Mouse (Mus musculus) embryonic facial prominence, embryonic 14.5 days (tissue): ENCODE measurements around the gene Ociad2. TPM values are rescaled to one million over a fixed set of nuclear protein-coding genes. Genes with fewer than 3 reads are reported as not detected.
"Not testable (repeated sequence)": the region's sequence is repeated elsewhere in the genome, so short reads cannot be mapped to it uniquely, and the experiment has no call there.

Experiments used
- ATAC-seq: fragments of 200-750 bp; cut with Nextera tagmentation; 2 replicates; pipeline ENCODE4 v1.8.0; 2017; ENCODE audit warnings: low read depth, moderate number of reproducible peaks, moderate TSS enrichment
- DNase-seq: peaks from one replicate; pipeline ENCODE4 v3.0.0-alpha.2; 2015; ENCODE audit warnings: low spot score
- H3K27ac ChIP-seq: fragments of 300-500 bp; sonication (generic); replicated peaks from 2 replicates; pipeline ENCODE4 v1.5.1; 2014; ENCODE audit warnings: low read depth, mild to moderate bottlenecking, low read length, moderate library complexity
- H3K27me3 ChIP-seq: fragments of 300-500 bp; sonication (generic); replicated peaks from 2 replicates; pipeline ENCODE4 v1.6.1; 2014; ENCODE audit warnings: low read length; ENCODE audit not compliant: control insufficient read depth, insufficient read depth
- H3K36me3 ChIP-seq: fragments of 300-500 bp; sonication (generic); 2 replicates; pipeline ENCODE4 v1.6.1; 2014; ENCODE audit warnings: low read length, mixed read lengths; ENCODE audit not compliant: control insufficient read depth, insufficient read depth
- H3K4me1 ChIP-seq: fragments of 300-500 bp; sonication (generic); 2 replicates; pipeline ENCODE4 v1.6.1; 2014; ENCODE audit warnings: antibody characterized with exemption, low read length; ENCODE audit not compliant: control insufficient read depth, insufficient read depth
- H3K4me2 ChIP-seq: fragments of 300-500 bp; sonication (generic); 2 replicates; pipeline ENCODE4 v1.6.1; 2014; ENCODE audit warnings: low read depth, mild to moderate bottlenecking, low read length, moderate library complexity, mixed read lengths
- H3K4me3 ChIP-seq: fragments of 300-500 bp; sonication (generic); 2 replicates; pipeline ENCODE4 v1.5.1; 2014; ENCODE audit warnings: low read depth, mild to moderate bottlenecking, low read length
- H3K9ac ChIP-seq: fragments of 300-500 bp; sonication (generic); 2 replicates; pipeline ENCODE4 v1.6.1; 2014; ENCODE audit warnings: low read depth, mild to moderate bottlenecking, low read length, moderate library complexity, mixed read lengths
- H3K9me3 ChIP-seq: fragments of 300-500 bp; sonication (generic); 2 replicates; pipeline ENCODE4 v1.6.1; 2016; ENCODE audit warnings: low read length; ENCODE audit not compliant: control insufficient read depth
- WGBS: fragments of 180-500 bp; shearing (Covaris S2); extraction: QIAGEN DNeasy Blood & Tissue Kit; methylation state at CpG from one replicate; pipeline ENCODE4 v1.1.7; 2014; 5-methylcytosine and 5-hydroxymethylcytosine counted together
- polyA plus RNA-seq: library from polyadenylated mRNA; unstranded; fragments of >200 nt; fragmentation: Nextera tagmentation; extraction: Ambion mirVana; gene quantifications from 2 replicates; pipeline ENCODE4 v1.2.1, GENCODE M21; 2014

Gene Ociad2
- polyA plus RNA-seq, 1 experiment from 2014 or later = 11.2 TPM

DNA sequence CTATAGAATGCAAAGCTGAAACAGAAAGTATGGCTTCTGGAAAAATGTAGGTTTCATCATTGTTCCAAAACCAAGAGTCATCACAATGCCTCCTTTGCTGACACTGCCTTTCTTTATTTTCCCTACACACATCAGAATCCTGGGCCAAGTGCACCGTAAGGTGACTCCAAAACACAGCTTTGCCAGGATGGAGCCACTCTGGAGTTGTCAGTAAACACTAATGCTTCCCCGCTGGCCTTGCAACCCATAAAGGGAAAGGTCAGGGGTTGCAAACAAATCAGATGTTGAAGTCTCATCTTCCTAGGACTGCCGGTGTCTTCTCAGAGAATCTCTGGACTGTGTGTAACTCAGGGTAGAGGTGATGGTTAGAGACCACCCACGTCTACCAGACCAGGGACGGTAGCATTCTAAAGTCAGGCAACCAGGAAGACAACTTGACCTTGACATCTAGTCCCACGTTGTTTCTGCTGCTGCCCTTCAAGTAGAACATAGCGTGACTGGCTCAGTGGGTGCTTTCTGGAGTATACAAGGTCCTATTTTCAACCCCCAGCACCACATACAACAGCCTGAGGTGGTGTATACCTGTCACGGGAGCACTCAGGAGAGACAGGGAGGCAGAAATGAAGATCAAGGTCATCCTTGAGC is 16.2 kb downstream of the Ociad2 start:
- ATAC-seq = no peak
- Histone ChIP-seq H3K36me3 (no peaks in the 10 kb centered on the region), H3K4me3 (no peak overlapping the region), H3K9ac (no peak overlapping the region), H3K4me1 (no peaks in the 10 kb centered on the region), H3K9me3 (no peaks in the 10 kb centered on the region), H3K27me3 (no peaks in the 10 kb centered on the region), H3K27ac (no peak overlapping the region), H3K4me2 (no peak overlapping the region)
- WGBS = 77% methylated on average over 8 of the region's 8 CpGs
- DNase-seq = no peak

DNA sequence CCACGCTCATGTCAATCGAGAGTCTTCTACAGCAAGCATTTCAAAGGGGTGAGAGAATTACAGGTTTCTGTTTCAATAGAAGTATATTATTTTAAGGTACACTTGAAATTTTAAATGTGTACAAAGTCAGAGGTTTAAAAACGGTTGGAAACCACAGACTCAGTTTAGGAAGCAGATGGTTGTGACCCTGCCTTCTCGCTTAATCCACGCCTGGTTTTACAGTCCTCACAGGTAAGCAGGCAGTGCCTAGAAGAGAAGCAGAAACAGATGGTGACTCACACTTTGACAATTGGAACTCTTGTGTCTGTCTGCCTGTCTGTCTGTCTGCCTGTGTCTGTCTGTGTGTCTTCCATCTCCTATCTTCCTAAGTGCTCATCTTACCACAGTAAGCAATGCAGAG is 17.2 kb downstream of the Ociad2 start:
- H3K27ac ChIP-seq = no peak overlapping the region
- H3K4me1 ChIP-seq = no peaks in the 10 kb centered on the region
- H3K9me3 ChIP-seq = no peaks in the 10 kb centered on the region
- no peaks in the 10 kb centered on the region for H3K27me3 ChIP-seq
- ATAC-seq (no peak), DNase-seq (no peak)
- no peak overlapping the region for H3K4me3 ChIP-seq
- H3K4me2 ChIP-seq = no peak overlapping the region
- H3K36me3 ChIP-seq = no peaks in the 10 kb centered on the region
- no peak overlapping the region for H3K9ac ChIP-seq
- WGBS = 77% methylated on average over 5 of the region's 5 CpGs

DNA sequence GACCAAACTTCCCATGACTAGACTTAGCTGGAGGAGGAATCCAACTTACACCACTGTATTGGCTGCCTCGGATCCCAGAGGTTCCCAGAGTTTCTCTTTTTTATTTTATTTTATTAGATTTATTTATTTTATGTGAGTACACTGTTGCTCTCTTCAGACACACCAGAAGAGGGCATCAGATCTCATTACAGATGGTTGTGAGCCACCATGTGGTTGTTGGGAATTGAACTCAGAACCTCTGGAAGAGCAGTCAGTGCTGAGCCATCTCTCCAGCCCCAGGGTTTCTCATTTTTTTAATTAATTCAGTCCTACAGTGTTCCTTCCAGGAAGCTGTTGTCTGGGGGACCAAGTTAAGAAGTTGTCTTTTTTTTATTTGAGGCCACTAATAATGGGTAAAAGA is 18.1 kb downstream of the Ociad2 start:
- not testable (repeated sequence) for DNase-seq, ATAC-seq, H3K4me2 ChIP-seq, H3K27ac ChIP-seq, H3K4me1 ChIP-seq, H3K9me3 ChIP-seq, H3K36me3 ChIP-seq, H3K4me3 ChIP-seq, H3K27me3 ChIP-seq, H3K9ac ChIP-seq
- WGBS = 88% methylated on average over 1 of the region's 1 CpGs

DNA sequence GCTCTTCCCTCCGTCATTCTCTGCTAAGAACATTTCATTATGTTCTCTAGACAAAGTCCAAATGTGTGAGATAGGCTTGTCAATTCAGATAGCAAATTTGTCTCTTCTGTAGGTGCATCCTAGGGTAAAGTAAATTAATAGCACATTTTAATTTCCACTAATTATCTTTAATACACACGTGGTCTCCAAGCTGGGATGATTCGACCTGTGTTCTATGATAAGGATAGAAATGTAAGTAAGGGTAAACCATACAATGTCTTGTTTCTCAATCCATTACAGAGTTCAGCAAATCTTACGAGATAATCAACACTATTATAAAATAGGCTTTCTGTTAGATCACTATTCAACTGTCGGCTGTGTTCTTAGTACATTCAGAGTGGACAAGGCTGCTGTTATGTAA is 21.5 kb downstream of the Ociad2 start:
- no peaks in the 10 kb centered on the region for H3K9me3 ChIP-seq
- no peak overlapping the region for H3K4me2 ChIP-seq
- DNase-seq = no peak
- no peak for ATAC-seq
- no peak overlapping the region for H3K27ac ChIP-seq
- no peak overlapping the region for H3K4me3 ChIP-seq
- no peak overlapping the region for H3K9ac ChIP-seq
- peaks cover 18% of the 10 kb centered on the region for H3K36me3 ChIP-seq
- no peaks in the 10 kb centered on the region for H3K4me1 ChIP-seq
- no peaks in the 10 kb centered on the region for H3K27me3 ChIP-seq
- 92% methylated on average over 5 of the region's 5 CpGs for WGBS

DNA sequence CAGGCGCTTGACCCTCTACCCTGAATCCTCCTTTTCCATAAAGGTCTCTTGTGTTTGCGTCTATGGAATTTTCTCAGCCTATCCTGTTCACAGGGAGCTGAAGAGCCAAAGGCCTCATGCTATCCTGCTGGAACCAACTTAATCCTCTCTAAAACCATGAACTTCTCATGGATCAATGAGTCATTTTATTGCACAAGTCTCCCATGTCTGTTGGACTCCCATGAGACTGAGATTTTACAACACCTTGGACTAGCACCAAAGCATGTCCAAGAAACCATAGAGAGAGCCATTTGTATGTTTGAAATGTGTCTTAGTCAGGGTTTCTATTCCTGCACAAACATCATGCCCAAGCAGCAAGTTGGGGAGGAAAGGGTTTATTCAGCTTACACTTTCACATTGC is 26.2 kb downstream of the Ociad2 start:
- Histone ChIP-seq H3K4me2 (no peak overlapping the region), H3K27ac (no peak overlapping the region), H3K4me1 (no peaks in the 10 kb centered on the region), H3K9me3 (no peaks in the 10 kb centered on the region), H3K36me3 (peaks cover 63% of the 10 kb centered on the region), H3K9ac (no peak overlapping the region), H3K27me3 (no peaks in the 10 kb centered on the region), H3K4me3 (no peak overlapping the region)
- 91% methylated on average over 2 of the region's 2 CpGs for WGBS
- ATAC-seq (no peak), DNase-seq (no peak)

DNA sequence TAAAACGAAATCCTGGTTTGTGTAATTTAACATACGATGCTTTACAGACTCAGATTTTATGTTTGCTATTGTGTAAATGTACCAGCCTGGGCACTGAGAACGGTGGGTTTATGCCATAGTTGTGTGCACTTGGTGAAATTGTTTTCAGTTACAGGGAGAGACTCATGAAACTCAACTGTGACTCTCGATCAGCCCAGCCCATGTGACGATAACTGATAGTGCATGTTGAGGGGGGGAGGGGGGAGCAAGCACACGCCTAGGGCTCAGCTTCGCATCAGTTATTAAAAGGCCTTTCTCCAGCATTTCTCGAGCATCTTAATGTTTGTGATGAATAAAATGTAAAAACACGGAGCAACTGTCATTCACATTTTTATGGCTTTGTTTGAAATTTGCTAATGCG is 27.2 kb downstream of the Ociad2 start:
- H3K9me3 ChIP-seq = no peaks in the 10 kb centered on the region
- DNase-seq (no peak), ATAC-seq (no peak)
- H3K27me3 ChIP-seq = no peaks in the 10 kb centered on the region
- no peak overlapping the region for H3K27ac ChIP-seq
- H3K4me3 ChIP-seq = no peak overlapping the region
- H3K9ac ChIP-seq = no peak overlapping the region
- H3K4me2 ChIP-seq = no peak overlapping the region
- no peaks in the 10 kb centered on the region for H3K4me1 ChIP-seq
- 92% methylated on average over 10 of the region's 10 CpGs for whole genome bisulfite sequencing
- peaks cover 72% of the 10 kb centered on the region for H3K36me3 ChIP-seq

DNA sequence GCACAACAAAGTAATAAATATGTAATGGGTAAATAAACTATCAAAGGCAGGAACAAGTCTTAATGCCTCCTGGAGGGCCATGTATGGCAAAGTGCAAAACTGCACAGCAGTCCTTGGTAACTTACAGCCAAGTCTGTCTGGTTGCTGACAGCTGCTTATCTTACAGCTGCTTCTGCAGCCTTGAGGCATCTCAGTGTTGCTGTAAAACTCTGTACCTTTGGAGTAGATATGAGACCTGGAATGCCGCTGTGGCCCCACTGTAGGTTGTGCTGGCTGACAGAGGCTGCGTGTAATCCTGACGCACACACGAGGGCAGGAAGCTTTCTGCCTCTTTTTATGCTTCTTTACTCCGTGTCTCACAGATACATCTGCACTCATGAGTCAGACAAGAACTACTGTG is 29.4 kb downstream of the Ociad2 start:
- no peaks in the 10 kb centered on the region for H3K4me1 ChIP-seq
- no peak overlapping the region for H3K9ac ChIP-seq
- H3K27me3 ChIP-seq = no peaks in the 10 kb centered on the region
- no peak overlapping the region for H3K27ac ChIP-seq
- WGBS = 87% methylated on average over 5 of the region's 5 CpGs
- H3K36me3 ChIP-seq = peaks cover 93% of the 10 kb centered on the region
- no peak for DNase-seq
- no peak overlapping the region for H3K4me3 ChIP-seq
- no peak for ATAC-seq
- no peak overlapping the region for H3K4me2 ChIP-seq
- no peaks in the 10 kb centered on the region for H3K9me3 ChIP-seq

DNA sequence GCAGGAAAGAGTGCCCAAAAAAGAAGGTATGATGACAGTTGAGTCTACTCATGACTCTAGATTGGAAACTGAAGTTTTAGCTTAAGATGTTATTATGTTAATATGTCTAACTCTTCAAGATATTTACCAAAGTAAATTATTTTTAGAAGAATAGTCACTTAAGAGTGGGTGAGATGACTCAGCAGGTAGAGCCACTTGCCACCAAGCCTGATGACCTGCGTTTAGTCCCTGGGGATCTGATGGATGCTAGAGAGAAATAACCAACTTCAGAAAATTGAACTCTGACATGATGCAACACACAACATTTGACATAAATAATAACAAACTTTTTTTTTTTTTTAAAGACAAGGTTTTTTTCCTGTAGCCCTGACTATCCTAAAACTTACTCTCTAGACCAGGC is 30.4 kb downstream of the Ociad2 start:
- H3K4me2 ChIP-seq = no peak overlapping the region
- no peak overlapping the region for H3K4me3 ChIP-seq
- H3K36me3 ChIP-seq = peaks cover 95% of the 10 kb centered on the region
- DNase-seq (no peak), ATAC-seq (no peak)
- H3K9ac ChIP-seq = no peak overlapping the region
- H3K27me3 ChIP-seq = no peaks in the 10 kb centered on the region
- no peaks in the 10 kb centered on the region for H3K9me3 ChIP-seq
- H3K27ac ChIP-seq = no peak overlapping the region
- WGBS = 100% methylated on average over 1 of the region's 1 CpGs
- H3K4me1 ChIP-seq = no peaks in the 10 kb centered on the region

DNA sequence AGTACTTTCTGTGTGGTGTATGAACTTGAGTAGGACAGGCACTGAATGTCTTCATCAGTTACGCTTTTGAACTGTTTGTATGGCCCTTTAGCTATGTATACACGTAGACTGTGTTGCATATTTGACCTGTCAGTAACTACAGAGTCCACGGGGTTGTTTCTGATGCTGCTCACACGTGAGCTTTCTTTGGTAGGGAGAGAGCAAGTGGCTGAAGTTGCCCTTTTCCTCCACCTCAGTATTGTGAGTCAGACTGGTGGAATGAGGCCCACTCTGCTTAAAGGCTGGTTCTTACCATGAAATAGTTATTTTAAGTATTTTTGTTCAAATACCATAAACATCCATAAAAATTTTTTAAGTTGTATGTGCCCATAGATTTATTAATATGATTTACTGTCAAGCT is 31.3 kb downstream of the Ociad2 start:
- H3K27me3 ChIP-seq = no peaks in the 10 kb centered on the region
- H3K4me2 ChIP-seq = no peak overlapping the region
- WGBS = 86% methylated on average over 4 of the region's 4 CpGs
- no peak for DNase-seq
- no peak overlapping the region for H3K9ac ChIP-seq
- H3K4me3 ChIP-seq = no peak overlapping the region
- H3K4me1 ChIP-seq = no peaks in the 10 kb centered on the region
- H3K36me3 ChIP-seq = peaks cover 94% of the 10 kb centered on the region
- no peak for ATAC-seq
- H3K9me3 ChIP-seq = no peaks in the 10 kb centered on the region
- no peak overlapping the region for H3K27ac ChIP-seq
